Mouse (Mus musculus): Measurements from ENCODE around the gene Gphn. TPM values are rescaled to one million over a fixed set of nuclear protein-coding genes. Genes with fewer than 3 reads are reported as not detected.
"Not testable (repeated sequence)": the region's sequence is repeated elsewhere in the genome, so short reads cannot be mapped to it uniquely, and the experiment has no call there.

Gene Gphn
- polyA plus RNA-seq, 1 experiment from 2014 or later, result 86.2 TPM

DNA sequence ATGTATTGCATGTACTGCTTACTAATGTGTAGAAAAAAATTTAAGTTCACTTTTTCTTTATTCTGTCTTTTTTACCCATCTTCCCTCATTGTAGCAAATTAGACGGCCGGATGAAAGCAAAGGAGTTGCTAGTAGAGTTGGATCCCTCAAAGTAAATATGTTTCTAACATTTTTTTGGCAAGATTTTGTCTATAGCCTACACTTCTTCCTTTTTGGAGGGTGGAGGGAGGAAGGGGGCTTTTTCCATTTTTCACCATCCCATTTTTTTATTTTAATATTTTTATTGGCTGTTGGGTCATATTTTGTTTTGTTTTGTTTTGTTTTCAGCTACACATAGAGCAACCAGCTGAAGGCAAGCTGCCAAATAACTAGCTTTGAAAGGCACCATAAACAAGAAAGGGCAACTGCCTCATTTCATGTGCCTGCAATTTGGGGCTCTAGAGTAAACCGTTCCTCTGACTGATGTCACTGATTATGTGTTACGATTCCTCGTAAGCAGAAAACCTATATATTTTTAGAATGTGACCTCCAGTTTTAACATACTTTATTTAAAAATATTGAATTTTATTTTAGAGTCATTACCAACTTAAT lies 296.7 kb downstream of the Gphn start:
- no peak for ATAC-seq (ENCODE audit: low read depth)
- no peaks in the 10 kb centered on the region for H3K27me3 ChIP-seq (ENCODE audit: control insufficient read depth, insufficient read depth, low read length)
- H3K4me3 ChIP-seq (ENCODE audit: low read depth, low read length), result no peak overlapping the region
- no peaks in the 10 kb centered on the region for H3K9me3 ChIP-seq (ENCODE audit: control insufficient read depth, low read length)
- no peak overlapping the region for H3K4me2 ChIP-seq (ENCODE audit: low read depth, low read length)
- 80% methylated on average over 5 of the region's 5 CpGs for WGBS
- no peaks in the 10 kb centered on the region for H3K4me1 ChIP-seq (ENCODE audit: control insufficient read depth, insufficient read depth, low read length)
- H3K27ac ChIP-seq (ENCODE audit: low read depth, low read length), result no peak overlapping the region
- H3K36me3 ChIP-seq (ENCODE audit: control insufficient read depth, insufficient read depth, low read length), result no peaks in the 10 kb centered on the region
- no peak overlapping the region for H3K9ac ChIP-seq (replicated peaks; ENCODE audit: low read depth, low read length)

DNA sequence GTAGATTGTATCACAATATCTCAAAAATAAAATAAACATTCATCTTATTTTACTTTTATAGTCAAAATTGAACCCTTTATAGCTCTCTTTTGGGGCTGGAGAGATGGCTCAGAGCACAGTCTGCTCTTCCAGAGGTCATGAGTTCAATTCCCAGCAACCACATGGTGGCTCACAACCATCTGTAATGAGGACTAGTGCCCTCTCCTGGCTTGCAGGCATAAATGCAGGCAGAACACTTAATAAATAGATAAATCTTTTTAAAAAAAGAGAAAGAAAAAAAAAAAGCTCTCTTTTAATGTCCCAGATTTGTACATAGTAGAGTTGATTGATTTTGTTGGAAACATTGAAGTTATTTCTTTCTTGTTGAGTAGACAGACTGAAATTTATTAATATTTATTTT lies 311.4 kb downstream of the Gphn start:
- H3K4me2 ChIP-seq (ENCODE audit: low read depth, low read length); H3K27ac ChIP-seq (ENCODE audit: low read depth, low read length); H3K4me1 ChIP-seq (ENCODE audit: control insufficient read depth, insufficient read depth, low read length); H3K36me3 ChIP-seq (ENCODE audit: control insufficient read depth, insufficient read depth, low read length); H3K4me3 ChIP-seq (ENCODE audit: low read depth, low read length); H3K9me3 ChIP-seq (ENCODE audit: control insufficient read depth, low read length); ATAC-seq (ENCODE audit: low read depth); H3K27me3 ChIP-seq (ENCODE audit: control insufficient read depth, insufficient read depth, low read length); H3K9ac ChIP-seq (replicated peaks; ENCODE audit: low read depth, low read length): not testable (repeated sequence)

DNA sequence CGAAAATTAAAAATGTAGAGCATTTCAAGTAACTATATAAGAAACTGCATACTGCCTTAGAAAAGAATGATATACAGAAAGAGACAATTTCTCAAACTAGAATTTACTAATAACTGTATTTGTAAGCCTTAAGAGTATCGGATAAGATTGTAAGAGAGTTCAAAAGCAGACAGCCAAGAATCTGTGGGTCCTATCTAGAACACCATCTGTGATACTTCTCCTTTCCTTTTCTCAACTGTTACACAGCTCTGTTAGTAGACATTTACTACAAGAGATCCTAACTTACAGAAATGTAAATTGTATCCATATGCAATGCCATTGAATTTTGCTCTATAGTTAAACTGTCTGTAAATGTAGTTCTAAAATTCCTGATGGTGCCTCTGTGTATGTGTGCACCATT lies 324.7 kb downstream of the Gphn start:
- Histone ChIP-seq H3K27ac (ENCODE audit: low read depth, low read length) (no peak overlapping the region), H3K4me3 (ENCODE audit: low read depth, low read length) (no peak overlapping the region), H3K4me2 (ENCODE audit: low read depth, low read length) (no peak overlapping the region), H3K9ac (replicated peaks; ENCODE audit: low read depth, low read length) (no peak overlapping the region), H3K36me3 (ENCODE audit: control insufficient read depth, insufficient read depth, low read length) (no peaks in the 10 kb centered on the region), H3K27me3 (ENCODE audit: control insufficient read depth, insufficient read depth, low read length) (no peaks in the 10 kb centered on the region), H3K4me1 (ENCODE audit: control insufficient read depth, insufficient read depth, low read length) (no peaks in the 10 kb centered on the region), H3K9me3 (ENCODE audit: control insufficient read depth, low read length) (no peaks in the 10 kb centered on the region)
- no peak for ATAC-seq (ENCODE audit: low read depth)
- 98% methylated on average over 2 of the region's 2 CpGs for WGBS

DNA sequence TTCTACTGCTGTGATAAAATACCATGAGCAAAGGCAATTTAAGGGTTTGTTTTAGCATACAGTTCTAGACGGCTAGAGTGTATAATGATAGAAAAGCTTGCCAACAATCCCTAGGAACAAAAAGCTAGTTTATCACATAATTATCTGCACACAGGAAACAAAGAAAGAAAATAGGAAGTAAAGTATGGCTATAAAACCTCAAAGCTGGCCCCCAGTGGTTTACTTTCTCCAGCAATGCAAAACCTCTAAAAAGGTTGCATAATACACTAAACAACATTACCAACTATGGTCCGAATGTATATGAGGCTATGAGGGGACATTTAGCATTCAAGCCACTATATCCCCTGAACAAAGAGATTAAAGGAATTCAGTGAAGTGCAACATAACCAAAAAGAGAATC lies 405.6 kb downstream of the Gphn start:
- Histone ChIP-seq H3K4me1 (ENCODE audit: control insufficient read depth, insufficient read depth, low read length) (no peaks in the 10 kb centered on the region), H3K27ac (ENCODE audit: low read depth, low read length) (no peak overlapping the region), H3K4me3 (ENCODE audit: low read depth, low read length) (no peak overlapping the region), H3K4me2 (ENCODE audit: low read depth, low read length) (no peak overlapping the region), H3K9ac (replicated peaks; ENCODE audit: low read depth, low read length) (no peak overlapping the region), H3K9me3 (ENCODE audit: control insufficient read depth, low read length) (no peaks in the 10 kb centered on the region), H3K27me3 (ENCODE audit: control insufficient read depth, insufficient read depth, low read length) (no peaks in the 10 kb centered on the region), H3K36me3 (ENCODE audit: control insufficient read depth, insufficient read depth, low read length) (no peaks in the 10 kb centered on the region)
- WGBS, result 34% methylated on average over 2 of the region's 2 CpGs
- ATAC-seq (ENCODE audit: low read depth), result no peak

DNA sequence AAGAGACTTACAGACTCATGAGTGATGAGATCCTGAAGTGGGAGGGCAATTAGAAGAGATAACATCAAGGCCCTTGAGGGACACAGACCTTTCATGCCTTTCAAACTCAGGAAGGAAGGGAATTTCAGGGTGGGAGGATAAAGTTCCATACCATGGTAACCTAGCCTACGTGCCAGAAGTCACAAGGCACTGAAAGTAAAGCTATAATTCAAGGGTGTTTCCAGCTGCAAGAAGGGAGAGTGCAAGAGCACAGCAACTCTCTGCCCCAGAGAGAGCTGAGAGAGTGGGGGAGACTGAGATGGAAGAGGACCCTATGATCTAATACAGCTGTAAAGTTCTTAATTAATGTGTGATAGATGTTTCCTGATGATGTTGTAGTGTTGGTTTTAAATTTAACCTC lies 413.3 kb downstream of the Gphn start:
- Histone ChIP-seq H3K9ac (replicated peaks; ENCODE audit: low read depth, low read length) (no peak overlapping the region), H3K27me3 (ENCODE audit: control insufficient read depth, insufficient read depth, low read length) (no peaks in the 10 kb centered on the region), H3K4me3 (ENCODE audit: low read depth, low read length) (no peak overlapping the region), H3K27ac (ENCODE audit: low read depth, low read length) (no peak overlapping the region), H3K4me2 (ENCODE audit: low read depth, low read length) (no peak overlapping the region), H3K36me3 (ENCODE audit: control insufficient read depth, insufficient read depth, low read length) (no peaks in the 10 kb centered on the region), H3K4me1 (ENCODE audit: control insufficient read depth, insufficient read depth, low read length) (no peaks in the 10 kb centered on the region), H3K9me3 (ENCODE audit: control insufficient read depth, low read length) (no peaks in the 10 kb centered on the region)
- WGBS, result 20% methylated on average over 1 of the region's 1 CpGs
- no peak for ATAC-seq (ENCODE audit: low read depth)

DNA sequence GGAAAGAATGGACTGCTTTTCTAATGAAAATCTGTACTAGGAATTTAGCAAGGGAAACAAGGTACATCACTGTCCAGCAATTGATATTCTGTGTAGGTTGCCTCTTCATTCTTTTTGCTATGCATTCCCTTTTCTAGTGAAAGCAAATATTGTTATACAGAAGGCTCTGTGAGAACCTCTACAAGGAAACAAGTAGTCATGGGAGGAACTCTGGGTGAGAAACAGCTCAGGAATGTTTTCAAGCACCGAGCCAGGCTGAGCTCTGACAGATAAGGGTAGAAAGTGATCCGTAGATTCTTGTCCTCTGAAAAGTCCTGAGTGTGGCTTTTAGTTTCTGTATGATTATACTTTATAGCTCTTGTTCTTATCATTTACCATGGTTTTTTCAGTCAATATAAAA lies 413.9 kb downstream of the Gphn start:
- Histone ChIP-seq H3K4me2 (ENCODE audit: low read depth, low read length) (no peak overlapping the region), H3K36me3 (ENCODE audit: control insufficient read depth, insufficient read depth, low read length) (no peaks in the 10 kb centered on the region), H3K27ac (ENCODE audit: low read depth, low read length) (no peak overlapping the region), H3K4me1 (ENCODE audit: control insufficient read depth, insufficient read depth, low read length) (no peaks in the 10 kb centered on the region), H3K4me3 (ENCODE audit: low read depth, low read length) (no peak overlapping the region), H3K9ac (replicated peaks; ENCODE audit: low read depth, low read length) (no peak overlapping the region), H3K9me3 (ENCODE audit: control insufficient read depth, low read length) (no peaks in the 10 kb centered on the region), H3K27me3 (ENCODE audit: control insufficient read depth, insufficient read depth, low read length) (no peaks in the 10 kb centered on the region)
- WGBS, result 74% methylated on average over 2 of the region's 2 CpGs
- ATAC-seq (ENCODE audit: low read depth), result no peak

DNA sequence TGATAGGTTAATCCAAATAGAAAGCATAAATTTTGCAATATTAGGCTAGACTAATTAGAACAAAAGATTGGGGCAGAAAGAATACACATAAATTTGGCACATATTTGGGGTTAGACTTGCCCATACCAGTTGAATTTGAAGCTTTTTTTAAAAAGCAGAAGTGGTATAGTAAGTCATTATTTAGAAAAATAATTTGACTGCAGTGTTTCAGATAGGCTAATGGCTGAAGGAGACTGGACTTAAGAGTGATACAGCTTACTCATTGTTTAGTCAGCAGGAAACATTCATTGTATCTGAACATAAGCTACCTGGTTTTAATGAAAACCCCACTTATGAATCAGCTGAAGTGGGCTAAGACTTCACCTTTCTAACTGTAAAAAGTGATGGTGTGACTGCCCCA lies 415.0 kb downstream of the Gphn start:
- Histone ChIP-seq H3K36me3 (ENCODE audit: control insufficient read depth, insufficient read depth, low read length) (no peaks in the 10 kb centered on the region), H3K4me2 (ENCODE audit: low read depth, low read length) (no peak overlapping the region), H3K9me3 (ENCODE audit: control insufficient read depth, low read length) (no peaks in the 10 kb centered on the region), H3K4me3 (ENCODE audit: low read depth, low read length) (no peak overlapping the region), H3K4me1 (ENCODE audit: control insufficient read depth, insufficient read depth, low read length) (no peaks in the 10 kb centered on the region), H3K27me3 (ENCODE audit: control insufficient read depth, insufficient read depth, low read length) (no peaks in the 10 kb centered on the region), H3K9ac (replicated peaks; ENCODE audit: low read depth, low read length) (no peak overlapping the region), H3K27ac (ENCODE audit: low read depth, low read length) (no peak overlapping the region)
- no peak for ATAC-seq (ENCODE audit: low read depth)

DNA sequence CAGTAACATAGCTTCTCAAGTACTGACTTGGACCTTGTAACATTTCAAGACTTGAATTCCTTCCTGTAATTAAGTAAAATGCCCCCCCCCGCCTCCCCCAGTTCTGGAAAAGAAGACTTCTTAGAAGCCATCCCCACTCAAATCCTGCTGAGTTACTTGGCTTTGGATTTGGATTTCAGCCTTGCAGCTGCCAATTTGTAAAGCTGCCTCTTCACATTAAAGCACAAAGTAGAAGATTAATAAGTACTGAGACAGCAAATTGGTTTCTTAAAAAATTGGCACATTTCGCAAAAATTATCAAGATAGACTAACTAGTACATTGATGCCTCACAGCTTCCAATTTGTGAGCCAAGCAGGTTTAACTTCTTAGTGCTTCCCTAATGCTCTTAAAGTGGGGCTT lies 417.5 kb downstream of the Gphn start:
- ATAC-seq (ENCODE audit: low read depth), result no peak
- Histone ChIP-seq H3K9ac (replicated peaks; ENCODE audit: low read depth, low read length) (no peak overlapping the region), H3K27ac (ENCODE audit: low read depth, low read length) (no peak overlapping the region), H3K27me3 (ENCODE audit: control insufficient read depth, insufficient read depth, low read length) (no peaks in the 10 kb centered on the region), H3K36me3 (ENCODE audit: control insufficient read depth, insufficient read depth, low read length) (no peaks in the 10 kb centered on the region), H3K9me3 (ENCODE audit: control insufficient read depth, low read length) (no peaks in the 10 kb centered on the region), H3K4me1 (ENCODE audit: control insufficient read depth, insufficient read depth, low read length) (no peaks in the 10 kb centered on the region), H3K4me2 (ENCODE audit: low read depth, low read length) (no peak overlapping the region), H3K4me3 (ENCODE audit: low read depth, low read length) (no peak overlapping the region)
- 87% methylated on average over 2 of the region's 2 CpGs for WGBS

DNA sequence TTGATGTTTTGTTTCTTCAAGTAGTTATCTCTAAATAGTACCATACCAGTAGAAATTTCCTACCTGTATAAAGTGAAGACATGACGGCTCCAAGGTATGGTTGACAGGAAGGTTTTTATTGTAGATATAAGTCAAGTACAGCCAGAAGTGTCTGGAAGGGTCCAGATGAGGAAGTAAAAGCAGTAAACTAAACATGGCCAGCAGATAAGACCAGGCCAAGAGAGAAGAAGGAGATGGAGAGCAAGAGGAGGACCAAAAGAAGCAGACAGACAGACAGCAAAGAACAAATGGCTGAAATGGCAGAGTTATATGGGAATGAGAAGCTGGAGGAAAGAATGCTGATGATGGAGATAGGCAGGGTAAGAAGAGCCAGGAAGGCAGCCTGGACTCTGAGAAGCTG lies 419.1 kb downstream of the Gphn start:
- Histone ChIP-seq H3K4me2 (ENCODE audit: low read depth, low read length) (no peak overlapping the region), H3K36me3 (ENCODE audit: control insufficient read depth, insufficient read depth, low read length) (no peaks in the 10 kb centered on the region), H3K4me3 (ENCODE audit: low read depth, low read length) (no peak overlapping the region), H3K27ac (ENCODE audit: low read depth, low read length) (no peak overlapping the region), H3K9ac (replicated peaks; ENCODE audit: low read depth, low read length) (no peak overlapping the region), H3K4me1 (ENCODE audit: control insufficient read depth, insufficient read depth, low read length) (no peaks in the 10 kb centered on the region), H3K27me3 (ENCODE audit: control insufficient read depth, insufficient read depth, low read length) (no peaks in the 10 kb centered on the region), H3K9me3 (ENCODE audit: control insufficient read depth, low read length) (no peaks in the 10 kb centered on the region)
- ATAC-seq (ENCODE audit: low read depth), result no peak
- 90% methylated on average over 1 of the region's 1 CpGs for WGBS

Data from neural tube, embryonic 14.5 days (tissue).